Mouse (Mus musculus): ENCODE data around the gene Frmd4a.

DNA sequence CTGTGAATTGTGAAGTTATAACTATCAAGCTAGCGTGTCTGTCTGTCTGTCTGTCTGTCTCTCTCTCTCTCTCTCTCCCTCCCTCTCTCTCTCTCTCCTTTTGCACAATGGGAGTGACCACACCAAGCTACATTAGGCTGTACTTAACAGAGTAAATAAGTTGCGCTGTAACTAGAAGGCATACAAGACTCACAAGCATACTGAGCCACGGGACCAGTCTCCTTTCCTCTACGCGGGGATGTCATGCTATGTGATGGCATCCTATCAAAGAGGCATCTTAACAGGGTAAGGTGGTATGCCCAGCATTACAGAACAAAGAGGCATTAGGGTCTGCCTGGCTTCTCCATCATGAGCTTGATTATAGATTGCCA is 514.7 kb downstream of the Frmd4a start:
- TF ChIP-seq CTCF (conservative IDR thresholded peaks at IDR 0.05; ENCODE audit: low read length) (no peak), NANOG (IDR thresholded peaks at IDR 0.05; ENCODE audit: borderline replicate concordance, low read length) (no peak), POU5F1 (IDR thresholded peaks at IDR 0.05; ENCODE audit: borderline replicate concordance, low read length) (no peak)
